Mouse (Mus musculus) heart, postnatal 10 days (tissue): ENCODE measurements around the gene Klhdc8b. TPM values are rescaled to one million over a fixed set of nuclear protein-coding genes. Genes with fewer than 3 reads are reported as not detected.

Experiments
- DNase-seq, 2 experiments: peaks; one replicate each; pipeline ENCODE4 v3.0.0; 2021
- intact Hi-C: fragments of 180-260 bp; cut with DNase I; formaldehyde crosslinking; loops from one replicate; pipeline ENCODE4 v1.15.1; 2025
- total RNA-seq, 2 experiments: library from RNA; stranded (reverse); gene quantifications; 2 replicates each; pipeline ENCODE4 v1.2.3; 2021

Klhdc8b gene
- total RNA-seq, 2 experiments from 2014 or later, result 29.2 to 33.4 TPM

- no peak for DNase-seq
- intact Hi-C loops, result loop anchor here (5.0 kb wide), 1 partner anchor 71 kb away; no protein-coding TSS in a partner anchor
These were observed 7.9 kb downstream of the Klhdc8b start for GRCm38 (mm10) chr9:108453458-108453857.

- DNase-seq, result no peak
- intact Hi-C loops, result loop anchor here (5.0 kb wide), 1 partner anchor 71 kb away; no protein-coding TSS in a partner anchor
These were observed 8.5 kb downstream of the Klhdc8b start for GRCm38 (mm10) chr9:108452911-108453310.

GRCm38 (mm10) chr9:108452291-108452906, 9.0 kb downstream of the Klhdc8b start:
- peak; percentile 92 to 95 for DNase-seq
- intact Hi-C loops, result loop anchor here (5.0 kb wide), 1 partner anchor 70 kb away; no protein-coding TSS in a partner anchor

GRCm38 (mm10) chr9:108451519-108452160, 9.7 kb downstream of the Klhdc8b start:
- intact Hi-C loops, result loop anchor here (5.0 kb wide), 1 partner anchor 69 kb away; no protein-coding TSS in a partner anchor
- DNase-seq, result no peak

- DNase-seq, result no peak
- intact Hi-C loops, result loop anchor here (5.0 kb wide), 1 partner anchor 69 kb away; no protein-coding TSS in a partner anchor
These were observed 10.2 kb downstream of the Klhdc8b start for GRCm38 (mm10) chr9:108451170-108451493.

GRCm38 (mm10) chr9:108450292-108451169, 10.8 kb downstream of the Klhdc8b start:
- peak; percentile 76 to 77 for DNase-seq
- intact Hi-C loops, result loop anchor here (5.0 kb wide), 1 partner anchor 68 kb away; no protein-coding TSS in a partner anchor

GRCm38 (mm10) chr9:108449860-108450259, 11.5 kb downstream of the Klhdc8b start:
- peak; percentile 72 to 80 for DNase-seq
- intact Hi-C loops, result loop anchor here (5.0 kb wide), 1 partner anchor 68 kb away; no protein-coding TSS in a partner anchor

GRCm38 (mm10) chr9:108445125-108445524, 16.3 kb downstream of the Klhdc8b start:
- intact Hi-C loops, result no loop called here
- no peak for DNase-seq

- intact Hi-C loops, result no loop called here
These were observed 20.0 kb downstream of the Klhdc8b start for GRCm38 (mm10) chr9:108441236-108441919.

GRCm38 (mm10) chr9:108440485-108440884, 20.9 kb downstream of the Klhdc8b start:
- DNase-seq, result no peak
- intact Hi-C loops, result no loop called here

More at GRCm38 (mm10) chr9:108441236-108441919, 20.0 kb downstream of the Klhdc8b start:
- peak in 1 of 2 experiments; percentile 39 for DNase-seq

- no peak for DNase-seq
- intact Hi-C loops, result no loop called here
These were observed 22.2 kb downstream of the Klhdc8b start for GRCm38 (mm10) chr9:108439176-108439575.

- intact Hi-C loops, result no loop called here
- DNase-seq, result no peak
These were observed 25.2 kb downstream of the Klhdc8b start, which contains the start of gene BC048562 for GRCm38 (mm10) chr9:108436182-108436581. BC048562 (plus strand) TSS chr9:108436482.

GRCm38 (mm10) chr9:108431431-108432067, 29.8 kb downstream of the Klhdc8b start:
- no peak for DNase-seq
- intact Hi-C loops, result no loop called here

- intact Hi-C loops, result no loop called here
- DNase-seq, result no peak
These were observed 33.0 kb downstream of the Klhdc8b start, which contains the start of gene Ccdc36 for GRCm38 (mm10) chr9:108428384-108428783. Ccdc36 (minus strand) TSS chr9:108428484.

- intact Hi-C loops, result no loop called here
- peak; percentile 48 to 55 for DNase-seq
These were observed 49.2 kb downstream of the Klhdc8b start for GRCm38 (mm10) chr9:108412221-108412620.

- intact Hi-C loops, result no loop called here
- no peak for DNase-seq
These were observed 49.9 kb downstream of the Klhdc8b start for GRCm38 (mm10) chr9:108411381-108411942.

GRCm38 (mm10) chr9:108409535-108409934, 51.8 kb downstream of the Klhdc8b start:
- DNase-seq, result no peak
- intact Hi-C loops, result loop anchor here (2.0 kb wide), 1 partner anchor 37 kb away; no protein-coding TSS in a partner anchor

- intact Hi-C loops, result no loop called here
- no peak for DNase-seq
These were observed 56.9 kb downstream of the Klhdc8b start for GRCm38 (mm10) chr9:108404451-108404850.

- intact Hi-C loops, result no loop called here
These were observed 58.3 kb downstream of the Klhdc8b start for GRCm38 (mm10) chr9:108403081-108403480.

More at GRCm38 (mm10) chr9:108403081-108403480, 58.3 kb downstream of the Klhdc8b start:
- no peak for DNase-seq
